Mouse (Mus musculus) erythroblast, adult 5-6 weeks (primary cell): ENCODE results near the gene Gm6899. TPM values are rescaled to one million over a fixed set of nuclear protein-coding genes. Genes with fewer than 3 reads are reported as not detected.

Source experiments
- ATAC-seq: replicated peaks from 2 replicates; pipeline ENCODE4 v1.8.0; 2016; ENCODE audit warnings: moderate number of reproducible peaks, mild to moderate bottlenecking, moderate TSS enrichment, inconsistent platforms; ENCODE audit not compliant: poor library complexity, low FRiP score, severe bottlenecking
- total RNA-seq, 2 experiments: library from RNA; stranded (forward) in 1 of 2; stranded (reverse) in 1 of 2; fragments of 150-400 nt in 1 of 2; fragments of 200-764, 138-1000 nt in 1 of 2; gene quantifications; 2 replicates each; pipeline versions ENCODE4 v1.2.3 to v1.2.4; 2015 to 2017; ENCODE audit warnings: low replicate concordance in 2 of 2

Gene Gm6899
- not detected in 2 replicates for total RNA-seq (2015; ENCODE audit: low replicate concordance)
- not detected in 2 replicates for total RNA-seq (2017; ENCODE audit: low replicate concordance)

GRCm38 (mm10) chr11:26593061-26594059, at the start of gene Gm6899, which contains the start of gene Vrk2:
Gene Gm6899 (plus strand): TSS chr11:26593241.
Gene Vrk2 (minus strand): TSS chr11:26593999.
- ATAC-seq: peak; percentile 95

DNA sequence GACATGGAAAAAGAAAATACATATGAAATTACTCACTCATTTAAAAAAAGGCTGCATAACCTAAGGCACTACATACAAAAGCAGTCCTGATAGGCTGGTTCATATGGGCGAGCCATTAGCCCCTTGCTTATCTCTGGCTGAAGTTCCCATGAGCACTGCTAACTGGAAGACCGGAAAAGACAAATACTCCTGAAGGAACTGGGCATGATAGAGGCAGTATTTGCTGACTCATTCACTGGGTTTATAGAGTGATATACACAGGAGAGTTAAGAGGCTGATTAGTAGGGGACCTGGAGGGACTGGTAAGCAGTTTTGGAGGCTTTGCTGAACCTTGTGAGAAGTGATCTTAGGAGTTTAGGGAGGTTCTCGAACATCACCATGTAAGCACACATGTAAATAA, 41.5 kb upstream of the Gm6899 start:
- peak; percentile 74 for ATAC-seq

- no peak for ATAC-seq
Observed at GRCm38 (mm10) chr11:26585409-26586366, 7.4 kb upstream of the Gm6899 start.

DNA sequence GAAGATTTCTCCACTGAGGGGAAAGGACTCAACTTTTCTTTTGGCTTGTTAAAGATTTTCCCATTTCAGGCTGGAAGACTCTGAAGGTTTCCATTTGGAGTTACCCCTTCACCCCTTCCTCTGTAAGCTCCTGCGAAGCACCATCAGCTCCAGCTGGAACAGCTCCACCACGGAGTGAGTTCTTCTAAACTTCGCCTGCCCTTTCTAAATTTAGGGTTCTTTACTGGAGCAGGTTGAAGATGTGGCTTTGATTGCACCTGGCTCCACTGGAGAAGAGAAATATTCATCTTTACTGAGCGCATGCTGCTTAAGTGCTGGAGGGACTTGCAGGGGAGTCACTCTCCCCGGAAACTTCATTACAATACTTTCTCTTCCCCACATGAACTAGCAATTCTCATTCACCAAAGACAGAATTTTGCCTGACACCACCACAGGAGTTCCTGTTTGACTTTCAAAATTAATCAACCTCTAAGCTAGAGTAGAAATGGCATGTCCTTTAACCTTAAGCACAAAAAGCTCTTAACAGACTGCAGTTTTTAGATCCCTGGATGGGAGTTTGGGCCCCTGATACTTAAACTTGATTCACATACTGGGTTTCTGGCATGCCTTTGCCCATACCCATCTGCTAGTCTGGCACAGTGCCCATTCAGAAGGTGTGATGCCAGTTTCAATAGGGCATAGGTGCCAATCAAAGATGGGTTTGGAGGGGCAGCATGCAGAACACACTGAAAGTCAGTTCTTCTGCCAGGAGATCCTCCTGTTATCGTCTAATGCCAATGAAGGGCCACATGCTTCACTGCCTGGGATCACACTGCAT, 6.5 kb upstream of the Gm6899 start:
- peak; percentile 47; the same call in 1 of the 2 replicates for ATAC-seq

DNA sequence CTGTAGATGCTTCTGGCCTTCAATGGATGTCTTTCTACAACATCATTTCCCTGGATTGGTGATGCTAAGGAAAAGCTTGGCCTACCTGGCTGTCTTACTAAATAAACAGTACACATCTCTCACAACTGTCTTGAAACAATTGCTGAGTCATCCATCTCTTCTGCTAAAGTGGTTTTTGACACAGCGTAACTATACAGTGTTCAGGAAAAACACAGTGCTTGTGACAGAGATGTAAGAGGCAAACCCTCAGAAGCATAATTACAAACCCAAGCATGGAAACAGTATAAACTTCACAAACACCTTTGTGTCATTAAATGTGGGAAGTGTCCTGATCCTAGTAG, 5.9 kb upstream of the Gm6899 start:
- ATAC-seq: peak; percentile 56; the same call in 1 of the 2 replicates

- ATAC-seq: no peak
Observed at GRCm38 (mm10) chr11:26592395-26593053, 517 bp upstream of the Gm6899 start.

DNA sequence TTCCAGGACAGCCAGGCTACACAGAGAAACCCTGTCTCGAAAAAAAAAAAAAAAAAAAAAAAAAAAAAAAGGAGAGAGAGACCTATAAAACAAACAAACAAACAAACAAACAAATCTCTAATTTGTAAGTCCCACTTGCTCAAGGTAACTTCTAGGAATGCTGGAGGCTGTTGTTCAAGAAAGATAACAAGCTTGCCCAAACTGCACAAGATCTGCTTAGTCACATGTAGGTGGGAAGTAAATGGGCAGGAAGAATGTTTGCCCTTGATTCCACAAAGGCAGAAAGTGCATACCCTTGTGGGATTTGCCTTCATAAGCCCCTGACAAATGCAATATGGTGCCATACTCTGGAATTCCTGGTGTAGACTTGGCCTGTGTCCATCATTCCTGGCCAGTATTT, 1.4 kb downstream of the Gm6899 start:
- 0 out of 2 replicates have a peak, but pooled peaks have one; percentile 22 for ATAC-seq

GRCm38 (mm10) chr11:26596186-26596585, 3.1 kb downstream of the Gm6899 start:
- ATAC-seq: no peak

GRCm38 (mm10) chr11:26597145-26597544, 4.1 kb downstream of the Gm6899 start:
- no peak for ATAC-seq

DNA sequence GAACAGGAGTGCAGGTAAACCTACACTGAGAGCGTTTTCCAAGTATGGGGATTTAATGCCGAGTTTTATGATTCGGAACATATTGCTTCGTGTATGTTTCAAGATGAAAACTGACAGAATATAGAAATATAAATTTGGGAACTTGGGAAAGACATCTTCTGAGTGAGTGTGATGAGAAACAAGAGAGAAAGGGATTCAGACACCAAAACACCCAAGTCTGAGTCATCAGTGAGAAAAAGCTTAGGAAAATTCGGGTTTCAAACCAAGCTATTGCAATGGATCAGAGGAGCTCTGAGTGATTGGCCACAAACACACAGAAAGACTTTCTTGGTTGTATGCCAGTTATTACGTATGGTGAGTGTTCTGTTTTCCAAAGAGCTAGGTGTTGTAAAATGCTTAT, 4.7 kb downstream of the Gm6899 start:
- no peak for ATAC-seq

DNA sequence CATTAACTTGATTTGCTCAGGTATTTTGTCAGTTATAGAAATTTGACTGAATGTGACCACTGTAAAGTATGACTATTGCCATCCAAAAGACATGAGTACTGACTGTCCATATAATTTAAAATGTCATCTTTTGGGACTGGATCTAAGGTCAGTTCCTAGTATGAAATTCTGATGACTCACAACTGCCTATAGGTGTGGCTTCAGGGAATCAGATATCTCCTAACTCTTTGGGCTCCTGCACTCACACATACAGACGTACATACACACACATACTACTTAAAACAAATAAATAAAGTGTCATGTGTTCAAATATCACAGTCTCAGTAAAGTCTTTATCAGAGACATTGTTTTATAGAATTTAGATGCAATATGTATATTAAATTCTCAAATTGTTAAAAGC, 5.8 kb downstream of the Gm6899 start:
- ATAC-seq: peak; percentile 86

DNA sequence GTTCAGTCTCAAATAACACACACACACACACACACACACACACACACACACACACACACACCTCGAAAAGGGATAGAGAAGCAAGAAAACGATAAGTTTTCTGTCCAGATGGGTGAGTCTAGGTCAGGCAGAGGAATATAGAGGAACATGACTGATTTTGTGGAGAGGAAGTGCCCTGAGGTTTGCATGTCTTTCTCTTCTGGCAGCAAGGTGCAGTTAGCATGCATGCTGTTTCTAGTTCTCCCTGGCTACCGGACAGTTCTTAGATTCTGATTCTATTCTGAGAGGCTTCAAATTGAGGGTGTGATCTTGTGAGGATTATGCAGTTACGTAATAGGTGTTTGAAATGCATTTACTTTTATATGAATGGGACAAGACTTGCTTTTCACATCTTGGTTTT, 7.7 kb downstream of the Gm6899 start:
- ATAC-seq: no peak

DNA sequence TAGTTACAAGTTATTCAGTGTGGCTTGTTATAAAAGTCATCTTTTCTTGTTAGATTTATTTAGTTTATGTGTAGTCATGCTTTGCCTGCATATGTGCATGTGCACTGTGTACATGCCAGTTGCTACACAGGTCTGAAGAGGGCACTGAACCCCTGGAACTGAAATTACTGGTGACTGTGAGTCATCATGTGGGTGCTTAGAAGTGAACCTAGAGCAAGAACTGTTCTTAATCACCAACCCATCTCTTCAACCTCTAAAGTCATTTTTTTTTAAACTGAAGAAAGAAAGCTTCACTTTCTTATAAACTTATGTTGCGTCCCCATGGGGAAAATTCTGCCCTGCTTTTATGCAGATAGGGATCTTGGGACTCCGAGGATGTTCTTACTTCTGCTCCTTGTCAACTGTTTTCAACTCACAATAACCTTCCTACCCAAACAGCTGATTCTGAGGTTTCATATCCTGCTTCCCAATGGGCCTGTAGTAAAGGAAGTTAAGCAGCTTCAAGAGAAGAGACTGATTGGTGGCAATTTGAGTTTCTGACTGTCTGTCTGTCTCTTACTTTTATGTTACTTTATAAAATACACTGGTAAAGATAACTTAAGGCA, 8.6 kb downstream of the Gm6899 start:
- ATAC-seq: no peak

GRCm38 (mm10) chr11:26604061-26604655, 11.1 kb downstream of the Gm6899 start:
- ATAC-seq: no peak

- ATAC-seq: no peak
Observed at GRCm38 (mm10) chr11:26608795-26609194, 15.8 kb downstream of the Gm6899 start.

DNA sequence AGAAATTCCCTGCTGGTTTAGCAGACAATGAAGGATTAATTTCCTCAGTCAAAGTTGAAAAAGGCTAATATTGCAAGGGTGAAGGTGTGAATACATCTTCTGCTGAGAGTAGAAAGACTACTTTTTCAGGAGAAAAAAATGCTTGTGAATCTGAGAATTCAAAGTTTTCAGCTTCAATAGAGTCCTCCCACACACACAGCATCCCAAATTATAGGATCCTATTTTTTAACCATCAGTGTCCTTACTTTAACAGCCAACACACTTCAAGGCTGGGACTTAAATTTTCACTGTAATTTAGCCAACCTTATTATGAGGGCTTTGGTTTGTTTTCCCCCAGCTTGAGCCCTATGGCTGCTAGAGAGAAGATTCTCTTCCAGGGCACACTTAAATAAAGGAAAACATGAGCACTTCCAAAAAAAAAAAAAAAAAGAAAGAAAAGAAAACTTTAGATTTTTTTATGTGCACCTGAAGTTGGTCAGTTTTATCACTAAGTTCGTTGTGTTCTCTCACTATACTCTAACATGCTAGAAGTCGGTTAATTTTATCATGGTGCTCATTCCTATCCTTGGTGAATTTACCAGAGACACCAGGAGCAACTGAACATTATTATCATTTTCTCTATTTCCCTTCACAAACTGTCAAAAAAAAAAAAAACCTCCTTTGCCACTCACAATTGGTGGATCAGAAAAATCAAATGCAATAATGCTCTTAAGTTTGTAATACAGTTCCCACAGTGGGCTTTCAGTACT, 25.6 kb downstream of the Gm6899 start:
- ATAC-seq: no peak

DNA sequence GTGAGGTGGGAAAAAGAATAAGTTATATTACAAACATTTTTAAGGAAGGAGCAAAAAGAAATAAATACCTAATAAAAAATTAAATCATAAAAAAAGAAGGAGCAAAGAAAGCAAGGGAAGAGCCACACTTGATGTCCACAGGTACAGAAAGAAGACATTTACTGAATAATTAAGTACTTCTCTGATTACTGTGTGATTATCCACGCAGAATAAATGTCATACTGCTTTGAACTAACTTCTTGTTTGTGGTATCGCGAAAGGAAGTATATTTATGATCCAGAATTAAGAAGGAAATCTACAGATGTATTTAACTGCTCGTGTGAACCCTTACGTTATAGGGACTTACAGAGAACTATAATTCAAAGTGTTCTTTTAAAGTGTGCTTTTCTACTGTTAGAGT, 29.7 kb downstream of the Gm6899 start:
- ATAC-seq: no peak
